Mouse (Mus musculus): ENCODE results near the gene Tmem178b. TPM values are rescaled to one million over a fixed set of nuclear protein-coding genes. Genes with fewer than 3 reads are reported as not detected.

Gene Tmem178b
- polyA plus RNA-seq, 1 experiment from 2014 or later: 7.1 TPM

- ATAC-seq (ENCODE audit: low FRiP score) (no peak), DNase-seq (ENCODE audit: low spot score, missing footprints) (peak; percentile 45)
- H3K27me3 ChIP-seq (ENCODE audit: control insufficient read depth, insufficient read depth, low read length): no peaks in the 10 kb centered on the region
- no peaks in the 10 kb centered on the region for H3K9me3 ChIP-seq (ENCODE audit: control insufficient read depth, low read length)
- no peak overlapping the region for H3K4me3 ChIP-seq (ENCODE audit: low read depth, low read length)
- H3K9ac ChIP-seq (ENCODE audit: low read length): no peak overlapping the region
- no peak overlapping the region for H3K4me2 ChIP-seq
- H3K4me1 ChIP-seq (ENCODE audit: control insufficient read depth, insufficient read depth, low read length): no peaks in the 10 kb centered on the region
- H3K36me3 ChIP-seq (ENCODE audit: control insufficient read depth, insufficient read depth, low read length): no peaks in the 10 kb centered on the region
- no peak overlapping the region for H3K27ac ChIP-seq (ENCODE audit: low read depth, low read length)
These were observed 347.6 kb downstream of the Tmem178b start for GRCm38 (mm10) chr6:40220634-40221120.

DNA sequence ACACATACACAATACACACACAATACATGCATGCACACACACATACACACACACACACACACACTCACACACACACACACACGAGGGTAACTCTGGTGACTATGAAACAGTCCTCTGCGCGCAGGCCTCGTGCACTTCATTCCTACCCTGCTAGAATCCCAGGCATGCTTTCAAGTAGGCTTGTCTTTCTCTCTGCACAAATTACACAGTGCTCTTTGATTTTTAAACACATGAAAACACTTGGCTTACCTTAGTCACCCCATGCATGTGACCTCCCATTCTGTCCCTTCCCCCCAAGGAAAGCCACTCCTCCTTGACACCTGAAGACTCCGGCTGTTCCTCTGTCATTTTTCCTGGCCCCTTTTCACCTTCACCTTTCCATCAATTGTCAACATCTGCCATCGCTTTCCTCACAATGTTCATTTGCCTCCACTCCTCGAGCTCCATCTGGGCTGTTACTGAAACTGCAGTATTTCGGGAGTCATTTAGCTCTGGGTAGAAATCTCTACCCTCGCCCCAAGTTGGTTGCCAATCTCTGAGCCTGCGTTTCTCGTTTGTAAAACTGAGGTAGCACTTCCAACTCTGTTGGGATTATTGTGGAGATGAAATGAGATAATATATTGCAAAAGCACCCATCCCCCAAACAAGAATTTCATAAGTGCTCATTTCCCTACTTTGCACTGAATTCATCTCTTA lies 352.7 kb downstream of the Tmem178b start:
- Histone ChIP-seq H3K4me2 (no peak overlapping the region), H3K36me3 (ENCODE audit: control insufficient read depth, insufficient read depth, low read length) (no peaks in the 10 kb centered on the region), H3K4me1 (ENCODE audit: control insufficient read depth, insufficient read depth, low read length) (no peaks in the 10 kb centered on the region), H3K9ac (ENCODE audit: low read length) (no peak overlapping the region), H3K27ac (ENCODE audit: low read depth, low read length) (no peak overlapping the region), H3K4me3 (ENCODE audit: low read depth, low read length) (no peak overlapping the region), H3K27me3 (ENCODE audit: control insufficient read depth, insufficient read depth, low read length) (no peaks in the 10 kb centered on the region), H3K9me3 (ENCODE audit: control insufficient read depth, low read length) (no peaks in the 10 kb centered on the region)
- ATAC-seq (ENCODE audit: low FRiP score) (no peak), DNase-seq (ENCODE audit: low spot score, missing footprints) (peak; percentile 45)
- WGBS: 88% methylated on average over 11 of the region's 11 CpGs

- Histone ChIP-seq H3K4me3 (ENCODE audit: low read depth, low read length) (no peak overlapping the region), H3K4me2 (no peak overlapping the region), H3K4me1 (ENCODE audit: control insufficient read depth, insufficient read depth, low read length) (no peaks in the 10 kb centered on the region), H3K27me3 (ENCODE audit: control insufficient read depth, insufficient read depth, low read length) (no peaks in the 10 kb centered on the region), H3K9ac (ENCODE audit: low read length) (no peak overlapping the region), H3K27ac (ENCODE audit: low read depth, low read length) (no peak overlapping the region), H3K36me3 (ENCODE audit: control insufficient read depth, insufficient read depth, low read length) (no peaks in the 10 kb centered on the region), H3K9me3 (ENCODE audit: control insufficient read depth, low read length) (no peaks in the 10 kb centered on the region)
- no peak for DNase-seq (ENCODE audit: low spot score, missing footprints)
- WGBS: 90% methylated on average over 2 of the region's 2 CpGs
- no peak for ATAC-seq (ENCODE audit: low FRiP score)
These were observed 355.9 kb downstream of the Tmem178b start for GRCm38 (mm10) chr6:40228981-40229380.

DNA sequence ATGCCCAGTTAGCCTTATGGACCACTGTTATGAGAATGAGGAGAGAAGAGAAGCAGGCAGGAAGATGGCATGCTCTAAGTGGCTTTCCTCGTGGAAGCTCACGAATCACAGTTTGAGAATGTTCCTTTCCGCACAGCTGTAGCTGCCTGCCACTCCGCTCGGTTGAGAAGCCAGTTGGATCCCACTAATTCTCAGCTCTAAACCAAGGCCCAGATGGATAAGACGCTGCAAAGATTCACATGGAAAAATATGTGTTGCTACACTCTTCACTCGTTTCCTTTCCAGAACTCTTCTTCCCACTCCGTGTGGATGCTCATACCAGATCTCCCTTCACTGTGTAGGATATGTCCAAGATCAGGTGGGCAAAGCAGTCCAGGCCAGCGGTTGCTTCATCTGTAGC lies 356.9 kb downstream of the Tmem178b start:
- WGBS: 94% methylated on average over 9 of the region's 9 CpGs
- H3K4me2 ChIP-seq: no peak overlapping the region
- no peak overlapping the region for H3K4me3 ChIP-seq (ENCODE audit: low read depth, low read length)
- no peak overlapping the region for H3K27ac ChIP-seq (ENCODE audit: low read depth, low read length)
- no peaks in the 10 kb centered on the region for H3K36me3 ChIP-seq (ENCODE audit: control insufficient read depth, insufficient read depth, low read length)
- H3K27me3 ChIP-seq (ENCODE audit: control insufficient read depth, insufficient read depth, low read length): no peaks in the 10 kb centered on the region
- no peaks in the 10 kb centered on the region for H3K9me3 ChIP-seq (ENCODE audit: control insufficient read depth, low read length)
- ATAC-seq (ENCODE audit: low FRiP score): no peak
- DNase-seq (ENCODE audit: low spot score, missing footprints): peak; percentile 66
- no peak overlapping the region for H3K9ac ChIP-seq (ENCODE audit: low read length)
- 0 out of 2 replicates have a peak, but pooled peaks cover 4% of the 10 kb centered on the region for H3K4me1 ChIP-seq (ENCODE audit: control insufficient read depth, insufficient read depth, low read length)

GRCm38 (mm10) chr6:40234066-40234465 lies 361.0 kb downstream of the Tmem178b start:
- no peak overlapping the region for H3K9ac ChIP-seq (ENCODE audit: low read length)
- no peak for ATAC-seq (ENCODE audit: low FRiP score)
- H3K27ac ChIP-seq (ENCODE audit: low read depth, low read length): no peak overlapping the region
- no peaks in the 10 kb centered on the region for H3K27me3 ChIP-seq (ENCODE audit: control insufficient read depth, insufficient read depth, low read length)
- H3K4me1 ChIP-seq (ENCODE audit: control insufficient read depth, insufficient read depth, low read length): 0 out of 2 replicates have a peak, but pooled peaks cover 4% of the 10 kb centered on the region
- WGBS: 45% methylated on average over 5 of the region's 5 CpGs
- no peaks in the 10 kb centered on the region for H3K9me3 ChIP-seq (ENCODE audit: control insufficient read depth, low read length)
- DNase-seq (ENCODE audit: low spot score, missing footprints): peak; percentile 17
- no peak overlapping the region for H3K4me2 ChIP-seq
- no peak overlapping the region for H3K4me3 ChIP-seq (ENCODE audit: low read depth, low read length)
- H3K36me3 ChIP-seq (ENCODE audit: control insufficient read depth, insufficient read depth, low read length): no peaks in the 10 kb centered on the region

- Histone ChIP-seq H3K4me3 (ENCODE audit: low read depth, low read length) (no peak overlapping the region), H3K27ac (ENCODE audit: low read depth, low read length) (no peak overlapping the region), H3K36me3 (ENCODE audit: control insufficient read depth, insufficient read depth, low read length) (no peaks in the 10 kb centered on the region), H3K9ac (ENCODE audit: low read length) (no peak overlapping the region), H3K4me2 (no peak overlapping the region), H3K4me1 (ENCODE audit: control insufficient read depth, insufficient read depth, low read length) (0 out of 2 replicates have a peak, but pooled peaks cover 4% of the 10 kb centered on the region), H3K9me3 (ENCODE audit: control insufficient read depth, low read length) (no peaks in the 10 kb centered on the region), H3K27me3 (ENCODE audit: control insufficient read depth, insufficient read depth, low read length) (no peaks in the 10 kb centered on the region)
- ATAC-seq (ENCODE audit: low FRiP score) (no peak), DNase-seq (ENCODE audit: low spot score, missing footprints) (peak; percentile 98)
- 41% methylated on average over 10 of the region's 10 CpGs for WGBS
These were observed 362.9 kb downstream of the Tmem178b start for GRCm38 (mm10) chr6:40235793-40236470.

DNA sequence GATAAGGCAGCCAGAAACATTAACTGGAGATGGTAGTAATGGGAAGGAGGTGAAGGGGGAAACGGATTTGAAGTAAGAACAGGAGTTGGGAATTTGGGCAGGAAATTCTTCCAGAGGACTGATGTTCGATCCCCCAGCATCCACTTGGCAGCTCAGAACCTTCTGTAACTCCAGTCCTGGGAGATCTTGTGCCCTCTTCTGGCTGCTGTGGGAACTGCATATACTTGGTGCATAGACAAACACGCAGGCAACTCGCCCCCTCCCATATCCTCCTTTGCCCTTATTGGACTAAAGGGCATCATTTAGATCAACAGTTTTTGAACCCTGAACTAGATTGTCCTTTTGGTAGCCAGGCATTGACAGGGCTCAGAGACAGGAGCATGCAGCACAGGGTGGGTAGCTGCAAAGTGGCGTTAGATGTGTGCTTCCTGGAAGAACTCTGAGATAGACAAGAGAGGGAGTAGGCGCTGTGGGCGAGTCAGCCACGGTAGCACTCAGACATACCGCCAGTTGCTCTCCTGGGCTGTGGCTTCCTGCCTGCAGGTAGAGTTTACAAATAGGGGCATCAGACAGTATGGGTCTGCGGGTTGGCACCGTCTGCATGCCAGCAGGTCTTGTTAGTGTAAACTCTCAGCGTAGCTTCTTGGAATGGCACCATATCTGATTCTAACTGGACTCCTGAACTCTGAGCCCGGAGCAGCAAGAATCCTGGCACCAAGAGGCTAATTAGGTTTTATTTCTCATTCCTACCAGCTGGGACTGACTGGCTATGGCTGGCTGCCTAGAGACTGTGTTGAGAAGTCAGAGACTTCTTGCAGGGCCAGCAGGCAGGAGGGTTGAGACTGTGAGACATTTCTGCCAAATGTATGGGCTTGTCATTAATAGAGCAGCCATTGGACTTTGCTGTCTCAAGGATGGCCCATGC lies 364.0 kb downstream of the Tmem178b start:
- Histone ChIP-seq H3K27me3 (ENCODE audit: control insufficient read depth, insufficient read depth, low read length) (no peaks in the 10 kb centered on the region), H3K9ac (ENCODE audit: low read length) (no peak overlapping the region), H3K27ac (ENCODE audit: low read depth, low read length) (no peak overlapping the region), H3K36me3 (ENCODE audit: control insufficient read depth, insufficient read depth, low read length) (no peaks in the 10 kb centered on the region), H3K4me3 (ENCODE audit: low read depth, low read length) (no peak overlapping the region), H3K4me2 (no peak overlapping the region), H3K4me1 (ENCODE audit: control insufficient read depth, insufficient read depth, low read length) (0 out of 2 replicates have a peak, but pooled peaks cover 4% of the 10 kb centered on the region), H3K9me3 (ENCODE audit: control insufficient read depth, low read length) (no peaks in the 10 kb centered on the region)
- WGBS: 69% methylated on average over 13 of the region's 13 CpGs
- ATAC-seq (ENCODE audit: low FRiP score): no peak
- DNase-seq (ENCODE audit: low spot score, missing footprints): peak; percentile 91

DNA sequence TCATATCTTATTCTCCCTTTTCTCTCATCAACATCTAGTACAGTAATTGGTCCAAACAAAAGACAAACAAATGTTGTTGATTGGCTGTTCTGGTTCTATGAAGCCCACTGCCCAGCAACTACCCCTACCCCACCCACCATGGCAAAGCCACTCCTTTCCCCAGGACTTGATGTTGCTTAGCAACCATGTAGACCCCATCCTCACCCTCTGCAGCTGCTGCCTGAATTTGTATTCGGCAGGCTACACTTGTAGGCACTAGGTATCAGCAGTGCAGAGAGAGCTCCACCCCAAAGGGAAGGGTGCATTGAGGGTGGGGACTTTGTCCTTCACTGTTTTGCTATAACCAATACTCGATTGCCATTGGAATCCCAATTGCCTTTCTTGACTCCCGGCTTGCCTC lies 365.8 kb downstream of the Tmem178b start:
- Histone ChIP-seq H3K27me3 (ENCODE audit: control insufficient read depth, insufficient read depth, low read length) (no peaks in the 10 kb centered on the region), H3K4me1 (ENCODE audit: control insufficient read depth, insufficient read depth, low read length) (0 out of 2 replicates have a peak, but pooled peaks cover 4% of the 10 kb centered on the region), H3K4me3 (ENCODE audit: low read depth, low read length) (no peak overlapping the region), H3K9me3 (ENCODE audit: control insufficient read depth, low read length) (no peaks in the 10 kb centered on the region), H3K27ac (ENCODE audit: low read depth, low read length) (no peak overlapping the region), H3K4me2 (no peak overlapping the region), H3K36me3 (ENCODE audit: control insufficient read depth, insufficient read depth, low read length) (no peaks in the 10 kb centered on the region), H3K9ac (ENCODE audit: low read length) (no peak overlapping the region)
- ATAC-seq (ENCODE audit: low FRiP score): peak; percentile 58; the same call in 1 of the 2 replicates
- WGBS: 78% methylated on average over 3 of the region's 3 CpGs
- peak; percentile 39 for DNase-seq (ENCODE audit: low spot score, missing footprints)
